Mouse (Mus musculus) heart, adult 2 months (tissue): ENCODE results near the gene Cyp2c37. TPM values are rescaled to one million over a fixed set of nuclear protein-coding genes. Genes with fewer than 3 reads are reported as not detected.
"Not testable (repeated sequence)": the region's sequence is repeated elsewhere in the genome, so short reads cannot be mapped to it uniquely, and the experiment has no call there.

Experiments
- DNase-seq, 2 experiments: peaks; one replicate each; pipeline ENCODE4 v3.0.0; 2021
- H3K27ac ChIP-seq: fragments of 200-600 bp; 2 replicates; pipeline ENCODE4 v1.8.1; 2022
- H3K27me3 ChIP-seq: fragments of 200-500 bp; 2 replicates; pipeline ENCODE4 v1.6.1; 2012; ENCODE audit warnings: mild to moderate bottlenecking, low read length, inconsistent platforms, mixed read lengths; ENCODE audit not compliant: control insufficient read depth, insufficient read depth
- H3K36me3 ChIP-seq: fragments of 200-500 bp; 2 replicates; pipeline ENCODE4 v1.6.1; 2012; ENCODE audit warnings: low read length, inconsistent platforms; ENCODE audit not compliant: control insufficient read depth, insufficient read depth
- H3K4me1 ChIP-seq: fragments of 200-500 bp; 2 replicates; pipeline ENCODE4 v1.6.1; 2011; ENCODE audit warnings: low read length; ENCODE audit not compliant: control insufficient read depth, insufficient read depth
- H3K4me3 ChIP-seq: fragments of 200-600 bp; 2 replicates; pipeline ENCODE4 v1.8.1; 2022
- H3K79me2 ChIP-seq: fragments of 200-500 bp; replicated peaks from 2 replicates; pipeline ENCODE4 v1.6.1; 2012; ENCODE audit warnings: mild to moderate bottlenecking, inconsistent platforms, low read length, moderate library complexity, mixed read lengths; ENCODE audit not compliant: control insufficient read depth, insufficient read depth
- H3K9ac ChIP-seq: fragments of 200-500 bp; 2 replicates; pipeline ENCODE4 v1.6.1; 2012; ENCODE audit warnings: low read depth, mild to moderate bottlenecking, control low read depth, inconsistent platforms, low read length, mixed read lengths
- CTCF ChIP-seq: fragments of 200-600 bp; IDR thresholded peaks from 2 replicates; pipeline ENCODE4 v1.8.1; 2022; ENCODE audit warnings: antibody characterized with exemption, mild to moderate bottlenecking, moderate library complexity
- EP300 ChIP-seq: fragments of 200-500 bp; IDR thresholded peaks from 2 replicates; pipeline ENCODE4 v1.6.1; 2011; ENCODE audit warnings: low read depth, low read length, control low read depth; ENCODE audit not compliant: insufficient read depth
- POLR2A ChIP-seq: fragments of 200-500 bp; IDR thresholded peaks from 2 replicates; pipeline ENCODE4 v1.6.1; 2011; ENCODE audit warnings: mild to moderate bottlenecking, low read depth, low read length, control low read depth; ENCODE audit not compliant: insufficient read depth
- WGBS: fragments of 180-500 bp; shearing (Covaris S2); methylation state at CpG from one replicate; pipeline ENCODE4 v1.1.7; 2018; 5-methylcytosine and 5-hydroxymethylcytosine counted together
- intact Hi-C: fragments of 180-260 bp; cut with DNase I; formaldehyde crosslinking; loops from one replicate; pipeline ENCODE4 v1.15.1; 2025
- long read RNA-seq: library from polyadenylated mRNA; stranded (forward); transcript quantifications from one replicate; pipeline ENCODE4 v2.0.0, GENCODE M21; 2021
- polyA plus RNA-seq: library from polyadenylated mRNA; depleted of rRNA; stranded (reverse); fragments of >200 nt; gene quantifications from 2 replicates; pipeline ENCODE4 v1.2.3, GENCODE M21; 2012; rRNA removed
- total RNA-seq, 2 experiments: library from RNA; stranded (reverse); gene quantifications; 2 replicates each; pipeline ENCODE4 v1.2.3; 2021

Cyp2c37 gene
- total RNA-seq (not detected), polyA plus RNA-seq (0.35 TPM in 1 of 2 replicates, not detected in the other)
- long read RNA-seq = 0 reads

DNA sequence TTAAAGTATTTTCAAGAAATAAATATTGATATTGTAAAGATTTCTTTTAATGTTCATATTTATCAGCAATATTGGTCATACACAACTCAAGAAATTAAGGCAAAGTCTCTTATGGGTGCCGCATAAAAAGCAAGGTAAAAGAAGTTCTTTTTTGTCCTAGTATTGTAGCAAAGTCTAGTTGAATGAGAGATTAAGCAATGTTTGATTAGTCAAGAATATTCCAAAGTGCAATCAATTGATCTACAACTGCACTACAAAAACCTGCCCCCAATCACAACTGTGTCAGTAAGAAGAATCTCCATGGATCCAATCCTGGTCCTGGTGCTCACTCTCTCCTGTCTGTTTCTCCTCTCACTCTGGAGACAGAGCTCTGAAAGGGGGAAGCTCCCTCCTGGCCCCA lies at the start of gene Cyp2c37:
Gene Cyp2c37, plus strand, starts transcription at position 285 of the 400 bp plus-strand sequence.
- H3K9ac ChIP-seq, H3K79me2 ChIP-seq, H3K4me3 ChIP-seq, H3K27ac ChIP-seq, DNase-seq, intact Hi-C loops, H3K36me3 ChIP-seq, H3K27me3 ChIP-seq, H3K4me1 ChIP-seq: not testable (repeated sequence)
- WGBS = 98% methylated on average over 1 of the region's 1 CpGs

DNA sequence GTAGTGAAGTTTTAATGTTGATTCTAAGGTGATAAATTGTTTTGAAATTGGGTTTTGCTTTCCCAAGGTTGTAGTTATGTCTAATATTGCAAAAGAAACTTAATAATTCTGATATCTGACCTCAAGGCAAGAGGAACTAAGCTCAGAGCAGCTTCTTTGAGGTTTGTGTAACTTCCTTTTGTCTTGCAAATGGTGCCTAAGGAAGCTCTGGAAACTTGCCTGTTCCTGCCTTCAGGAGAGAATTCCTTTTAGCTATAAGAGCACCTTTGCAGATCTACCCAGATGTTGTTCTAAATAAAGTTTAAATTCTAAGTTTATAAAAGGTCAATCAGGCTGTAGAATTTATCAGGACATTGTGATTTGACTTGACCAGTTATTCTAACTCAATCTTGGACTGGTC lies 31.4 kb upstream of the Cyp2c37 start:
- H3K27ac ChIP-seq, H3K9ac ChIP-seq, H3K36me3 ChIP-seq, H3K4me1 ChIP-seq, intact Hi-C loops, DNase-seq, H3K27me3 ChIP-seq, H3K4me3 ChIP-seq, H3K79me2 ChIP-seq: not testable (repeated sequence)

DNA sequence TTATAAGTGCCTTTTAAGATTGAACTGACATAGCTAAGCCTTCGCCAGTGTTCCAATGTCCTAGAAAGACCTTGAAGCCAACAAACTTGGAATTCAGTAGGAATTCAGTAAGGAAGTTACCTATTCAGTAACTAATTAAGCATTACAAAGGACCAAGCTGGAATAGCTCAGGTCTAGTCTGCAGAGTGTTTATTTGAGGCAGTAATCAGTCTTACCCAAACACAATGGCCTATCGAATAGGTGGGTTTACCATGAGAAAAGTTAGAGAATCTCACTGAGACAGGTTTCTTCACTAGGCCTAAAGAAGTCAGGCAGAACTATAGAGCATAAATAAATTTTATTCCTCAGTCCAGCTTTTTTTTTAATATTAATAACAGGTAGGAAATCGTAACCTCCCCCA lies 21.1 kb upstream of the Cyp2c37 start:
- 76% methylated on average over 3 of the region's 3 CpGs for WGBS
- H3K79me2 ChIP-seq, H3K9ac ChIP-seq, H3K4me3 ChIP-seq, H3K4me1 ChIP-seq, H3K27ac ChIP-seq, H3K27me3 ChIP-seq, intact Hi-C loops, DNase-seq, H3K36me3 ChIP-seq: not testable (repeated sequence)

DNA sequence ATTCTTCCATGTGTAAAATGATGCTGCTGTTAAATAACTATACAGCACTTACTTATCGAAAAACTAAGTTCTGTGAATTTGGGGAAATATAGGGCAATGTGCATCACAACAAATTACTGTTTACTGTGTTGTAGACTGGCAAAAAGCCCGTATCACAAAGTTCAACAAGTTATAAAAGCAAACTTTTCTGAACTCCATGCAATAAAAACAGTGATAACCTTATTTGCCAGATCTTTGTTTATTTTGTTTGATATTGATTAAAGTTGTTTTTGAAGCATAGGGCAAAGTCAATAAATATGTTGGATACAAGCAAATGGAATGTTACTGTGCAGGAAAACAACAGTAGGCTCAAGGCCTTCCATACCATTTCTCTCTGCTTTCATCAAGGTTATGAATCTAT lies 2.8 kb upstream of the Cyp2c37 start:
- intact Hi-C loops = no loop called here
- TF ChIP-seq CTCF (no peak), POLR2A (no peak), EP300 (no peak)
- H3K4me1 ChIP-seq = no peaks in the 10 kb centered on the region
- H3K79me2 ChIP-seq = no peaks in the 10 kb centered on the region
- no peak for DNase-seq
- no peaks in the 10 kb centered on the region for H3K36me3 ChIP-seq
- no peaks in the 10 kb centered on the region for H3K27me3 ChIP-seq
- H3K9ac ChIP-seq = no peak overlapping the region
- no peak overlapping the region for H3K4me3 ChIP-seq
- WGBS = 51% methylated on average over 2 of the region's 2 CpGs
- no peak overlapping the region for H3K27ac ChIP-seq

Other genes starting within 250 kb of the Cyp2c37 start
- not detected for gene Cyp2c40, start 179.6 kb upstream of the Cyp2c37 start, total RNA-seq
- gene Cyp2c40, start 179.6 kb upstream of the Cyp2c37 start, polyA plus RNA-seq = 0.18 TPM in 1 of 2 replicates, not detected in the other
- not detected for gene Cyp2c69, start 105.6 kb upstream of the Cyp2c37 start, total RNA-seq
- gene Cyp2c69, start 105.6 kb upstream of the Cyp2c37 start, polyA plus RNA-seq = 0.26 TPM in 1 of 2 replicates, not detected in the other
- gene Cyp2c54, start 81.4 kb downstream of the Cyp2c37 start, total RNA-seq = not detected
- gene Cyp2c54, start 81.4 kb downstream of the Cyp2c37 start, polyA plus RNA-seq = 0.32 TPM in 1 of 2 replicates, not detected in the other
- gene Cyp2c50, start 97.3 kb downstream of the Cyp2c37 start, total RNA-seq = not detected
- gene Cyp2c50, start 97.3 kb downstream of the Cyp2c37 start, polyA plus RNA-seq = 0.47 TPM in 1 of 2 replicates, not detected in the other
- under 1 TPM; 0.13 to 0.30 TPM for gene Cyp2c70, start 194.9 kb downstream of the Cyp2c37 start, total RNA-seq
- gene Cyp2c70, start 194.9 kb downstream of the Cyp2c37 start, polyA plus RNA-seq = 0.18 TPM in 1 of 2 replicates, not detected in the other